Mouse (Mus musculus): ENCODE measurements around the gene Lrrc8c.

Lrrc8c gene

GRCm38 (mm10) chr5:105558517-105558916 lies 39.3 kb downstream of the Lrrc8c start:
- DNase-seq, result no peak

GRCm38 (mm10) chr5:105561926-105562325 lies 42.7 kb downstream of the Lrrc8c start:
- DNase-seq, result no peak

- DNase-seq, result no peak
Observed at GRCm38 (mm10) chr5:105564761-105565160, 45.6 kb downstream of the Lrrc8c start.

GRCm38 (mm10) chr5:105565824-105566223 lies 46.6 kb downstream of the Lrrc8c start:
- DNase-seq, result no peak

GRCm38 (mm10) chr5:105566852-105567412 lies 47.7 kb downstream of the Lrrc8c start:
- no peak for DNase-seq

GRCm38 (mm10) chr5:105568043-105568747 lies 49.0 kb downstream of the Lrrc8c start:
- no peak for DNase-seq

- DNase-seq, result no peak
Observed at GRCm38 (mm10) chr5:105569168-105569567, 50.0 kb downstream of the Lrrc8c start.

GRCm38 (mm10) chr5:105572160-105572692 lies 53.0 kb downstream of the Lrrc8c start:
- no peak for DNase-seq

- no peak for DNase-seq
Observed at GRCm38 (mm10) chr5:105572876-105573275, 53.7 kb downstream of the Lrrc8c start.

- no peak for DNase-seq
Observed at GRCm38 (mm10) chr5:105574835-105575234, 55.6 kb downstream of the Lrrc8c start.

- DNase-seq, result no peak
Observed at GRCm38 (mm10) chr5:105575839-105576238, 56.7 kb downstream of the Lrrc8c start.

- DNase-seq, result no peak
Observed at GRCm38 (mm10) chr5:105580909-105581308, 61.7 kb downstream of the Lrrc8c start.

- DNase-seq, result no peak
Observed at GRCm38 (mm10) chr5:105585929-105586328, 66.7 kb downstream of the Lrrc8c start.

GRCm38 (mm10) chr5:105586655-105587054 lies 67.5 kb downstream of the Lrrc8c start:
- DNase-seq, result no peak

GRCm38 (mm10) chr5:105587471-105587870 lies 68.3 kb downstream of the Lrrc8c start:
- no peak for DNase-seq

GRCm38 (mm10) chr5:105588683-105589082 lies 69.5 kb downstream of the Lrrc8c start:
- DNase-seq, result no peak

GRCm38 (mm10) chr5:105589119-105589518 lies 69.9 kb downstream of the Lrrc8c start:
- DNase-seq, result no peak

- no peak for DNase-seq
Observed at GRCm38 (mm10) chr5:105592396-105592795, 73.2 kb downstream of the Lrrc8c start.

- DNase-seq, result no peak
Observed at GRCm38 (mm10) chr5:105593630-105594029, 74.4 kb downstream of the Lrrc8c start.

- DNase-seq, result no peak
Observed at GRCm38 (mm10) chr5:105598866-105599265, 79.7 kb downstream of the Lrrc8c start.

GRCm38 (mm10) chr5:105599315-105599714 lies 80.1 kb downstream of the Lrrc8c start:
- DNase-seq, result no peak

- DNase-seq, result no peak
Observed at GRCm38 (mm10) chr5:105600998-105601397, 81.8 kb downstream of the Lrrc8c start.

GRCm38 (mm10) chr5:105602585-105602984 lies 83.4 kb downstream of the Lrrc8c start:
- no peak for DNase-seq

GRCm38 (mm10) chr5:105605736-105606135 lies 86.5 kb downstream of the Lrrc8c start:
- DNase-seq, result no peak

Data from right cerebral cortex, adult 18-20 months (tissue).